Mouse (Mus musculus) embryo, embryonic 9.5 days (tissue): ENCODE data around the gene Ckap4.
A peak's percentile ranks its signal among the peaks of the same experiment; 100 is the strongest.

Experiments
- DNase-seq: peaks from one replicate; pipeline ENCODE4 v3.0.0-alpha.2; 2017; ENCODE audit errors: extremely low spot score

Gene Ckap4

DNA sequence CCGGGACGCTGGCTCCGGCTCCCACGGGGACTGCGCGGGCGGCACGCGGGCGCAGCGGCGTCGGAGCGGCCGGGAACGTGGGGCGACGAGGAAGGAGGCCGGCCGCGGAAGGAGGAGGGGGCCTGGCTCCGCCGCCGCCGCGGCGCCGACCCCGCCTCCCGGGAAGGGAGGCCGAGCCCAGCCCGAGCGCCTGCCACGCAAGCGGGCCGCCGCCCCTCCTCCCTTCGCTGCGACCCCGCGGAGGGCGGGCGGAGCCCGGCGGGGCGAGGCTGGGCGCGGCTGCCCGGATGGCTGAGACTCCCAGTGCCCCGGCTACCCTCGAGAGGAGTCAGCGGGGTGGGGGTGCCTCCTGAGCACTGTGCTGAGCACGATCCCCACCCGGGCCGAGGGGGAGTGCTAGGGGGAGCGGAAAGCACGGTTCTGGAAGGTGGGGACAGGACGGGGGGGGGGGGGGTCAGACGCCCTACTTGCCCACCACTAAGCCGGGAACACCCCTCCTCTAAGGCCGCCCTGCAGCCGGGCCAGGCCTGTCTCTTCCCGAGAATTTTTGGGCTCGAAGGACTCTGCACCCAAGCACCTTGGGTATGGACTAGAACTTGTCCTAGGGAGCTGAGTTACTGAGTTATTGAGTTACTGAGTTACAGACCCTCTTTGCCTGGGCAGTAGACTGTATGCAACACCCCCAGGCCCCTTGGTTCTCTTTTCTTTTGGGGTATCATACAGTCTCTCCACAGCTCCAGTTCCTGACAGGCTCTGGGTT is at the start of gene Ckap4:
Gene Ckap4 (minus strand): TSS at position 151 of the 760 bp plus-strand sequence.
- DNase-seq: peak; percentile 83

DNA sequence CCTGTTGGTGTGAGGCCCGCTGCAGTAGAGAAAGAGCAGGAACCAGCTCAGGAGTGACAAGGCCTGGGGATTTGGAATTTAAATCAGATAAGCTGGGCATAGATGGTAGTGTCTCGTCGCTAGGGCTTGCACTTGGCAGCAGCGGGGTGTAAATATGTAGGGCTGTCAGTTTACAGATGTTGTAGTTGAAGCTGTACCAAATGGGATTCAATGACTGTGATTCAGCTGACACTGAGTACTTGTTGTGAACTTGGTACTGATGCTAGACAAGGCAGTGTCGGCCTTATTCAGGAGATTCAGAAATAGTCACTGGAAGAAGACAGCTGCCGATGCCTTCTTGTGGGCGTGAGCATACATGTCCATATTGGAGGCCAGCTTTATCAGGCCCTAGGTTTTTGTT is 48.4 kb upstream of the Ckap4 start:
- DNase-seq: no peak

DNA sequence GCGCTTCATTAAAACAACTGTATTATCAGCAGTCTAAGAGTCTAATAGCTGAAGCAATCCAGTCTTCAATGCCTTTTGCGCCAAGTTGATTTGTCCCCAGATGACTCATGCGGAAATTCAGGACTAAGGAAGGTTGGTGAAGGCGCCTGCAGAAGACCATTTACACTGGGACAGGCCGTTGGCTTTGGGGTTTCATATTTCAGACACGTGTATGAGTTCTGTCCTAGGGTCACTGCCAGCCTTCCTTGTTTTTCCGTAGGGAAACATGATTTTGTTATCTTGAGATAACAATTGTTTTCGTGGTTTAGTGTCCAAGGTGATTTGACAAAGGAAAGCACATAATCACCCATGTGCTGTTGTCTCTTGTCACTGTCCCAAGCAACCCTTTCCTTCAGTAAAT is 47.3 kb upstream of the Ckap4 start:
- DNase-seq: no peak

DNA sequence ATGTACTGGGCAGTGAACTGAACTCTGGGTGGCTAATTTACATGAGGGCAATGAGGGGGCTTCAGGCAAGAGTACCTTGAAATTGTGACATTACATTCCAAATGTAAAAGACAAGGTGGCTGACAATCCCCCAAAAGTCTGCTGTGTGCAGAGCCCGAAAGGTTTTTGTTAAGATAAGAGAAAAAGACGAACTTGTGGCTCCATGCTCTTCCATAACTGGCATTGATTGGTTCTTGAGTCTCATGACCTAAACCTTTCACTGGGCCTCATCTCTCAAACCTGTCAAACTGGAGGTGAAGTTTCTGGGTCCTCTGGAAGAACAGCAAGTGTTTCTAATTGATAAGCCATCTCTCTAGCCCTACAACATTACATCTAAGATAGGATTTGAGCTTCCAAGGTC is 45.7 kb upstream of the Ckap4 start:
- DNase-seq: no peak

DNA sequence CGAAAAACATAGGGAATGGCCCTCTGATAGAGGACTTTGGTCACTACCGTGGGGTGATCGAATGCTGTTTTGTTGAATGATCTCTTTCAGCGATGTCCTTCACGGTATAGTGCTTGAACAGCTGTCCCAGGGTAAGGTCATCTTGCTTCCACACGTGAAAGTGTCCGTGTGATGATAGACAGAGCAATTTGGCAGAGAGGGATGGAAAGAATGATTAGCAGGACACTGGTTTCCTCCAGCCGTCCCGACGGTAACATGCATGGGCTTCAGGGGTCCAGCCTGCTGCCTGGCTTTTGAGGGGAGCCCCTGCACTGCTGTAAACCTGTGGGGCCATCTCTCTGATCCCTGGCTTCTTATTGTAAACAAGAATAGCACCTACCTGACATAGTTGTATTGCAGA is 44.9 kb upstream of the Ckap4 start:
- no peak for DNase-seq

DNA sequence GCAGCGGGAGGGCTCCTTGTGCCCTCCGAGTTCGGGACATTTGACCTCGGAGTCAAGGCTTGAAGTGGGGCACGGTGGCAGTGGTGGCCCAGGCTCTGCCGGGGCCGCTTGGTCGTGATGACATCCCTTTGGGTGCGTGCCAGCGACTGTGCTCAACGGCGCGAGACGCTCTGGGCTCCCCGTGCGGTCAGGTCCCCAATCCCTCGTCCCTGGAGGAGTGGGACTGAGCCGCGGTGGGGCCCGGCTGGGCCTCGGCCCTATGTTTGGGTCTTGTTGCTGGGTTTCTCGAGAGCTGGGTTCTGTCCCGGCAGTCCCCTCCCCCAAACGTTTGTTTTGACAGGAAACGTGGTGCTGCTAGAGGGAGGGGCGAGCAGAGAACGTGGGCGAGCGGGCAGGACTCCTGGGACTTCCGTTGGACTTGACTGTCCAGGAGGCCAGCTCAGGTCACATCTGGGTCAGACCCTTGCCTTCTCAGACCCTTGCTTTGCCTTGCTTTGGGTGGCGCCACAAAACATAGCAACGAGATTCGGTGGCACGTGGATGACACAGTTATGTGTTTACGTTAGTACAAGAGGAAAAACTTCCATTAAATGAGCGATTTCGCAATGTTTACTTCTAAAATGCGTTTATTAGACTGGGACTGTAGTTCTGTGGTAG is 43.3 kb upstream of the Ckap4 start:
- DNase-seq: peak; percentile 70

DNA sequence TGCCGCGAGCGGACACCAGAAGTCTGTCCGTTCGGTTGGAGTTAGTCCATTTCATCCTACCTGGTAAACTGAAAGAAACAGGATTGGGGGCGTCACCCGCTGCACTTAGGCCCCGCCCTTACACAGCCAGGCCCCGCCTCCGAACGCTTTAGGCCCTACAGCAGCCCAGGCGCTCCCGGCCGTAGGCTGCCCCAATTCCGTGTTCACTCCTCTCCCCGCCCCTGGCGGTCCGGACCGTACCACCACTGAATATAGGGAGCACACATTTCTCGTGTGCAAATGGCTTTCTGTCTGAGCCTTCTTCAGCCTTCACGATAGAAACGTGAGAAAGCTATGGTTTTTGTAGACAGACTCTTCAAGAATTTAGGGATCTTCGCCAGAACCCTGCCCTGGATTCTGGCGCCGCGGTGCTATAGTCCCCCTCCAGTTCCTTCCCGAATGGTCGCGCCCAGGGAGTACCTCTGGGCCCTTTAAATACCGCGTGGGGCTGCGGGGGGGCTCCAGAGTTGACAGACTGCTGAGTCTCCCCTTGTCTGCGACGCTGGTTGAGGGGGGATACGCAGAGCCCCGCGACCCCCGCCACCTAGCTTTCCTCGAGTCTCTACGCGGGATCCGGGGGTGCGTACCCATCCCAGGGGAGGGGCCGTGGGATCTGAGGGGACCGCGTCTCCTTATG is 42.7 kb upstream of the Ckap4 start, which contains the start of gene Tcp11l2:
Gene Tcp11l2 (plus strand): TSS at position 232 of the 676 bp plus-strand sequence.
- DNase-seq: peak; percentile 92

DNA sequence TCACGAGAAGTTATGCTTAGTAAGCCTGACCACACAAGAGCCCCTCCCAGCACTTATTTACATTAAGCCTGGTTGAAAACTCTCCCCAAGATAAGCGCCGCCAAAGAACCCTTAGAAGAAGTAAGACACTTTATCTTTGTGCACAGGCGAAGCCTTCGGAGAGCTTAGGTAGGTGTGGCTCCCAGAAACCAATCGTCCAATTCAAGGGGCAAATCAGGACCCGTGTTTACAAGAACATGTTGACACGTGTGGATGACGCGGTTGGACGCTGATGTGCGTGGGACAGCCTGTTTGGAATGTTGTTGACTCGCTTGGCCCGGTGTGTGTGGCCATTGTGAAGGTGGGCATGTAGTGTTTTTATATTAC is 42.1 kb upstream of the Ckap4 start:
- DNase-seq: no peak

DNA sequence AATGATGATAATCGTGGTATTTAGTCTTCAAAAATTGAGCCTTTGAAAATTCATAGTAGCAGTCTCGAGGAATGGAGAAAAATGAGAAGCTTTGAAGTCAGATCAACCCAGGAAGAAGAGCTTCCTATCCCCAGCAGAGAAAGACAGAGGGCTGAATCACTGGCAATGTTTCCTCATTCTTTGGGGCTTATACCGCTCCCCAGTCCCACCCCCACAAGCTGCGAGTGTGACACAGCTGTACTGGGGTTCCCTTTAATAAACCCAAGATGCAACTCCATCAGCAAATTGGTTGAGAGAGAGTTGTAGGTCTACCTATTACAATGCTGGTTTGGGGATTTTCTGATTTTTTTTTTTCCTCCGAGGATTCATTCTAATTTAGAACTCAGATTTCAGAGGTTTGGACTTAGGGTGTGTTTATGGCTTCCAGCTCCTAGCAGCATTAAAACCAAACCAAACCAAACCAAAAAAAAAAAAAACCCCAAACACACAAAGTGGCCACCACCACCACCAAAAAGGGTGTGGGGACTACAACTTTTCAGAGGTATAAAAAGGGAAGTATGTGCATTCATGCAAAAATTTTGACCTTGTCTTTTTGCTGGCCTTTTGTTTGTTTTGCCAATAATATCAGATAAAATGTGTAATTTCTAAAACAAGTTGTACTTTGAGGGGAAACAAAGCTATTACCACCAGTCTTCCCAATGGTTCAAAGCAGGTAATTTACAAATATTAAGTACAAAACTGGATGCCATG is 40.0 kb upstream of the Ckap4 start:
- DNase-seq: no peak

DNA sequence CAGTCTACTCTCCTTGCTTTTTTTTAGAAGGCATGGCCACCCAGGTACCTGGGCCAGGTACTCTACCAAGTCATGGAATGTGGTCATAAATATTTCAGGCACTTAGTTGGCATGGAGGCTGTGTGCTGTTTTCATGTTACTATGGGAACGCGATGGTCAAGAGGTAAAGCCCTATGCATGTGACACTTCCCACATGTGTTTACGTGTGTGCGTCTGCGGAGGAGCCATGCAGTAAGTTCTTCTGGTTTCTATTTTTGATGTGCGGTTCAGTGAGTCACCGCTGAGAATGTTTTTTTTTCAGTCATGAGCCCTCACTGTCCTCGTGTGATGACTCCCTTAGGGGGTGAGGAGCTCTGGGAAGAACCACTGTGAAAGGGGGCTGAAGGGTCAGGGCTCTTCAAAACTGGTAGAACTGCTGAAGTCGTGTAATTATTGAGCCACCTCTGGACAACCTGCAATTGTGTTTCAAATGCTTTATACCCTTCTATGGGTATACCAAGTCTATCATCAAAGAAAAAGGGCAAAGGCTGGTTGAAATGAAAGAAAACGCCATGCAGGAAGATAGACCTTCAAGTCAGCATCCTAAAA is 37.3 kb upstream of the Ckap4 start:
- DNase-seq: no peak

DNA sequence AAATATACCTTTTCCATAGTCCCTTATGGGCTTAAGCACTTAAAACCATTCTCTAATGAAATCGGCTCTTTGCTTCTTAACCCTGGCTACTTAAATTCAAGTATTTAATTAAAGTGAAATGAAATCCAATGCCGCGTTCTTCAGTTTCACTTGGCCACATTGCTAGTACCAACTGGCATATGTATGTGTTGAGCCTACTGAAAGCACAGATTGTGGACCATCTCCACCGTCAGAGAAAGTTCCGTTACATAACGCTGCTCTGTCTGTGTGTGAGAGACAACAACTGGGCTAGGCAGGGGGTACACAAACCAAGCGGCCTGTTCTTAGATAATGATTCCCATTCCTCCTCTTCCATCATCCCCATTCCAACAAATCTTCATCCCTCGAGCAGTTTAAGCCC is 30.6 kb upstream of the Ckap4 start:
- no peak for DNase-seq

DNA sequence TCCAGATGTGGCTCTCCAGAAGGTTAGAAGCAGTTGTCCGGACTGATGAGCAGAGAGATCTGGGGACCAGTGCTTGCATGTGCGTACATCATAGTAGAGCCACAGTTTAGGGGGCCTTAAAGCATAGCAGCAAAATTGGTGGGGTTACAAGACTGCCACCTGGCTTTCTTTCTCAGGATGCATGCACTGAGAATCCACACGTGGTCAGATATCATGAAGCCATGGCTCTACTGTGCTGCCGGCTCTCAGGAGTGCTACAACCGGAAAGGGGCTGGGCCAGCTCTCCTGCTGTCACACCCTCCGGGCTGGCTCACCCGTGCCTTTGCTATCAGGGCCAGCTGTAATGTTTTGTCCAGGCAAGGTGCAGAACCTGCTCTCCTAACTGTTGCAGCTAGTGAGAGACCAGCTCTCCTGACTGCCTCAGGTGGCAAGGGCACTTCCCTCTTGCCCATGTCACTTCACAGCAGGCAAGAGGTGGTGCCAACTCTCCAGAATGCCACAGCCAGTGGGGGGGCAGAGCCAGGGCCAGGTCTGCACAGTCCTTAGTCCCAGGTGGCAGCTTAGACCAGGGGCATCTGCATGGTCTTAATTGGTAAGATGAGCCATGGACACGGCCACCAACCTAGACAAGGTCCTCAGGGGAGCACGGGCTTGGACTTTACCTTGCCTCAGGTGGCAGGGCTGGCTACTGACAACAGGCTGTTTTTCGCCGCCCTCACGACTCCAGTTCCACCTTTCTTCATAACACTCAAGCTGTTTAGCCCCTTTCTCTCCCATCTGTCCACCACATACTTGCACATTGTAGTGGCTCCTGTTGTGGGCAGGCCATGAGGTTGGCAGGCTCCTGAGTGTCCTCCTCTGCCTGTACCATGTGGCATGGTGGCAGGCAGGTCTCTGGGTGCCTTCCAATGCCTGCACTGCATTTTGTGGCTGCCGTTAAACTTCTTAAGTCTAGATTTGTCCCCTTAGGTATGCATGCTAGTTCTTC is 29.0 kb upstream of the Ckap4 start:
- no peak for DNase-seq

DNA sequence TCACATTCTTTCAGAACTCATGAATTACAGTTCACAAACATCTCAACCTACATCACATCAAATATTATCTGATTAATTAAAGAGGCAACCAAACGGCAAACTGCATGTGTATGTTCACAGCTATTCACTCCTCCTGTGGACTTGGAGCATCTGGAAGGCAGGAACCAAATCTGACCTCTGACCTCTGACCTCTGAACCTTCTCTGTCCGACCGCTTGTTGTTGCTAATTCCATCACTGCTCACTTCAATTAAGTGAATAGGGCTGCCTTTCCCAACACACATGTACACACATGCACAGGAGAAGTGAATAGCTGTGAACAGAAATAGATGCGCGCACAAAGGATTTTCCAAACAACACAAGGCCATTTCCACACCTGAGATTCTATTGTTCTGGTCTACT is 28.3 kb upstream of the Ckap4 start:
- DNase-seq: peak; percentile 66

DNA sequence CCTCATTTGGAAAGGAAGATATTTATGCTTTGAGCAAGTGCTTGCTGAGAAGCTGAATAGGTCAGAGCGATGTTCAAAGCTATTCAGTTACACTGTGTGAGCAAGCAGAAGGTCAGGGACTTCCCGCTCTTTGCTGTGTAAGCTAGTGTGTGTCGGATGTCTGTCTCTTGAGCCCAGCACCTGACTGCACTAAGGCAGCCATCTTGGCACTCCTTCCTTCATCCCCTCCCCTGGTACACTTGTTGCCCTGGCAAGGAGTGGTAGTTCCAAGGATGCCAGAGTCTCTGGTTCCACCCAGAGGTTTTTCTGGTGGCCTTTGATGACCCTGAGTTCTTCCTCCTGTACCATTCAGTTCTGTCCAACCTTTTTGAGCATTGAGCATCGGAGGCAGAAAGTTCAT is 26.1 kb upstream of the Ckap4 start:
- DNase-seq: no peak

DNA sequence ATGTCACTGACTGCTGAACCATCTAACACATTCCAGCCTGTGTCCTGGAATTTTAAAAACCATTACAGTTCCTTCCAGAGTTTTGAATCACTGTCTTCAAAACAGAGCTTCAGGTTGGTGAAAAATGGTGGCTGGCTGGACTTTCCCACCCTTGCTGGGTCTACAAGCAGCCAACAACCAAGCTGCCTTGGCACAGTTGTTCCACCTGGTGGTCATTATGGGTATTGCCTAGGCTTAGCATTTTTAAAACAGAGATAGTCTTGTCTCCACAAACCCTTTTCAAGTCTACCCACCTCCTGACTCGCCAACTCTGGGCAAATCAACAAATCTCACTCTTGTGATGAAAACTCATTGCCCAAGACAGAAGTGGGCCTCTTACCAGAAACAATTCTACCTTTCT is 24.6 kb upstream of the Ckap4 start:
- DNase-seq: no peak

DNA sequence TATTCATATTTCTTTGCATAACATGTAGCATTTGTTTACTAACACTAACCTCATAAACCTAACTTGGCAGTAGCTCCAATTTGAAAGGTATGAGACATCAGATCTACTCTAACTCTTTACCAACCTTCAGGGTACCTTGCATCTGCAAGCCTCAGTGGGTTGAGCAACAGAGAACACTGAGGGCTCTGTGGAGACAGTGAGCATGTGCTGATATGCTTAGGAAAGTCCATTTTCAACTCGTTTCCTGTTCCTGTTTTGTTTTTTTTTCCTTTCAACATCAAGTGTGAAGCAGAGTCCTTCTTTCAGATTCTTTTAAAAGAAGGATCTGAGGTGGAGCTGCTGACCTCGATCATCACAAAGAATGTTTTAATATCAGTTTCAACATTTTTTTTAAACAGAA is 22.3 kb upstream of the Ckap4 start:
- no peak for DNase-seq

DNA sequence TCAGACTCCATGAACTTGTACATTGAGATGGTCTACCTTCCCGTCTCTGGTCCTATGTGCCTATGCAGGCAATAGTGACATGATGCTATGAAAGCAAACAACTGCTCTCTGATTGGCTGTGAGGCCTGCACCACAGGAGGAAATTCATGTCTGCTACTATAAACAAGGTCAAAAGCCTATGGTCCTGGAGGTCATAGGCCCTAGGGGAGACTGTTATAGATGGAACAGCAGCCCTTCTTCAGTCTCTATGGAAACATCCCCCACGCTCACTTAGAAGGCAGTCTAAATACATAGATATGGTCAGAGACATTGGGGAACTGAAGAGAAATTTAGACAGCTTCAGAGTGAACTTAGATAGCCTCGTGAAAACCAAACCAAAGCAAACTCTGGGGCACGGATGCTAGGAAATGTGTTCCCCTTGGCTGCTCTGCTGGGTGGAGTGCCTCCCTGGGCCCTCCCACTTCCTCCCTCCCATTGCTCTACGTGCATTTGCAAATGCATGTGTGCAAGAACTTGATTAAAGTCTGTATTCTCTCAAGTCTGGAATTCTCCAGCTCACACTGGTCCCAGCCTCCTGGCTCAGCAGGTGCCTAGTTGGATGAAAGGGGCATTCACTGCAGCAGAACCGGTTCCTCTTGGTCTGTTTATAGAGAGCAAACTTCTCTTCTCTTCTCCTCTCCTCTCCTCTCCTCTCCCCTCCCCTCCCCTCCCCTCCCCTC is 20.6 kb upstream of the Ckap4 start:
- no peak for DNase-seq

DNA sequence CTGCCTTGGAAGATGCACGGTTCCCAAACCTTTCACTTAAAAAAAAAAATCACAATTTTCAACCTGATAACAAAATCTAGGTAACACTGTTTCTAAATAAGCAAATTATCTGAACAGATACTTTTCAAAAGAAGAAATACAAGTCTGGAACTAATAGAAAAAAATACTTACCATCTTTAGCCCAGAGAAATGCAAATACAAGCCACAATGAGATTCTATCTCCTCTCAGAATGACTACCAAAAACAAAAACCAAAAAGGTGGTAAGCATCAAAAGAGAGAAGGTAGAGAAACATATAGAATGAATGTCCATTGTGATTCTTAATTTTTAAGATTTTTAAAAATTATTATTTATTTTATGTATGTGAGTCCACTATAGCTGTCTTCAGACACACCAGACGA is 18.6 kb upstream of the Ckap4 start:
- DNase-seq: no peak

DNA sequence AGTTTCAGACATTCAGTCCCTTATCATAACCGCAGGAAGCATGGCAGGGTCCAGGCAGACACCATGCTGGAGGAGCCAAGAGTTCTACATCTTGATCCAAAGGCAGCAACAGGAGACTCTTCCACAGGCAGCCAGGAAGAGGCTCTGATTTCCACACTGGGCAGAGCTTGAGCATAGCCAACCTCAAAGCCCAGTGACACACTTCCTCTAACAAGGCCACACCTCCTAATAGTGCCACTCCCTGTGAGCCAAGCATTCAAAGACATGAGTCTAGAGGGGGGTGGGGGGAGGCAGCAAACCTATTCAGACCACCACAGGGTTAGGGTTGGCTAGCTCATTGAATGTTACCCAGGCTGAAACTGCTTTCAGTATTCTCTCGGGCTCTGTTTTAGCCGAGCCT is 18.0 kb upstream of the Ckap4 start:
- no peak for DNase-seq

DNA sequence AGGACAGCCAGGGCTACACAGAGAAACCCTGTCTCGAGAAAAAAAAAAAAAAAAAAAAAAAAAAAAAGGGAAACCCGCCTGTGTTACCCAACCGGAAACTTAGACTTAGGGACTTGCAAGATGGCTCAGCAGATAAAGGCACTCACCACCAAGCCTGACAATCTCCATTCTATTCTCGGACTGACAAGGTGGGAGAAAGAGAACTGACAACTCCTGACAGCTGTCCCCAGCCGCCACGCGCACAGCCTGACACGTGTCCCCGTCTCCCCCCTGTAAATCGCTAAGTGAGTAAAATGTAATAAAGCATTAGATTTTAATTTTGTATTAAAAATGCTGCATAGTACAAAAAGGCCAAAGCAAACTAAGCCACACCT is 16.0 kb upstream of the Ckap4 start:
- DNase-seq: no peak
